Mouse (Mus musculus): ENCODE measurements at regions not wholly inside any gene's neighbourhood (a gene's known extent, or its start where the extent isn't known, plus 50 kb on each side); places are given as distances from the start of the nearest gene placed in this dataset.

DNA sequence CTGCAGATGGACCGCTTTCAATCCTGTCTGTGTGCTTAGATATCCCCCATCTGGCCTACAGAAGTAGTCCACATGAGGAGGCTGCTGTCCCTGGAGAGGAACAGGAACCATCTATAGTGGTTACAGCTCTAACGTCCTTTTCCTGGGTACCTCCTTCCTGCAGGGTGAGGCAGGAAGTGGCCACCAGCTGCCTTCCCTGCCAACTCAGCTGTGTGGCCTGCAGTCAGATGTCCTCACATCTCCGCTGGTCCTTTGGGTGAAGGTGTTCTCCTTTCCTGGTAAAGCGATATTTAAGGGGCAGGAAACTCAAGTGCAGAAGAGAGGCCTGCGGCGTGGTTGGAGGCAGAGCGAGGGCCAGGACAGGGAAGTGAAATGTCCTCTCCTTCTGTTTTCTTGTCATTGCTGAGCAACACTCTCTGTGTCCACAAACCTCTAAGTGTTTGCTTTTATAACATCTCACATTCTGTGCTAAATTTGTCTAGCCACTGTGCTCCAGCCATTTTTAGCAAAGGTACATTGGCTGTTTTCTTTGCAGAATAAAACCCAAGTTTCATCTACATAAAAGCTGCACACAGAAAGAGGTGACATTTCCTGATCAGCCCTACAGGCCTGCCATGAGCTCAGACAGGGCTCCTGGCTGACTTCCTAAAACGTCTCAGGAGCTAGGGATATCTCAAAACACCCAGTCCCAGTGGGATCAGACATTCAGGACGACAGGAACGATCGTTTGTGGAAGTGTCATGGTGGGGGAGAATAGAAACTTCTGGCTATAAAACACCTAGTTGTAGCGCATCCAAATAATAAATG is 164.4 kb upstream of the Irf2bp2 start:
- H3K36me3 ChIP-seq (replicated peaks; ENCODE audit: control insufficient read depth, insufficient read depth): no peaks in the 10 kb centered on the region
- H3K4me2 ChIP-seq (replicated peaks): no peak overlapping the region
- no peak overlapping the region for H3K9ac ChIP-seq
- no peaks in the 10 kb centered on the region for H3K27me3 ChIP-seq (ENCODE audit: control insufficient read depth, insufficient read depth, low read length)
- no peaks in the 10 kb centered on the region for H3K9me3 ChIP-seq (ENCODE audit: control insufficient read depth, low read length)
- ATAC-seq (ENCODE audit: low FRiP score) (no peak), DNase-seq (ENCODE audit: low spot score) (no peak)
- 81% methylated on average over 12 of the region's 12 CpGs for WGBS
- H3K27ac ChIP-seq: no peak overlapping the region
- 0 out of 2 replicates have a peak, but pooled peaks cover 8% of the 10 kb centered on the region for H3K4me1 ChIP-seq (replicated peaks; ENCODE audit: control insufficient read depth, insufficient read depth, low read length)
- H3K4me3 ChIP-seq (replicated peaks; ENCODE audit: low read length): no peak overlapping the region

DNA sequence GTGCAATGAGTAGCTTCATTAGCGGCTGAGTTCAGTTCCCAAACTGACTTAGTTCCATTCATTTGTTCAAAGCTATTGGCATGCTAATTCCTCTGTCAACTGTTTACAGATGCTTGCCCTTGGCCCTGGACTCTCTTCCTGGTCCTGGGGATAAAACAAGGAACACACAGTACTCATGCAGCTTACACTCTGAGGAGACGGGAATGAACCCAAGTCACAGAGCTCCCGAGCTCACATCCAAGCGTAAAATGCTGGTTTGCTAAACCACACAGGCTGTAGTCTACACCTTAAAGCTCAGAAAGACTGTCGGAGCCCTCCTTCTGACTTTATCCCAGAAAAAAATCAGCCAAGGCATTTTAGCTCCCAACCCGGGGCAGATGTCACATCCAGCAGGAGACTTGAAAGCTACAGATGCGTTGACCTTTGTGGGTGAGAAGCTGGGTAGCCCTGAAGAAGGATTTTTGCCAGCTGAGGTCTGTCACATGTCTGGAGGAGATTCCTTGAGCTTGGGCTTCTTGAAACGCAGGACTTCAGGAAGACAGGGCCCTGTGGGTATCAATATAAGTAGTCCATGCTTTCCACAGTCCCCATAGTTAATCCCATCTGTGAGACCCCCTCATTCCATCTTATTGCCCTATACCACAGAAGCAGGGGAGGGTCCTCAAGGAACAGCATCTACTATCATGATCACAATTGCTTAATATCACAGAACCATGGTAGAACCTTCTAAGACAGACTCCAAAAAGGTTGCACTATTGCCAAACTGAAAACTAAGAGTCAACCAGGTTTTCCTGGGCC is 162.7 kb upstream of the Irf2bp2 start:
- H3K9me3 ChIP-seq (ENCODE audit: control insufficient read depth, low read length): no peaks in the 10 kb centered on the region
- DNase-seq (ENCODE audit: low spot score): no peak
- 75% methylated on average over 8 of the region's 8 CpGs for WGBS
- H3K4me3 ChIP-seq (replicated peaks; ENCODE audit: low read length): no peak overlapping the region
- no peaks in the 10 kb centered on the region for H3K36me3 ChIP-seq (replicated peaks; ENCODE audit: control insufficient read depth, insufficient read depth)
- no peak for ATAC-seq (ENCODE audit: low FRiP score)
- no peaks in the 10 kb centered on the region for H3K27me3 ChIP-seq (ENCODE audit: control insufficient read depth, insufficient read depth, low read length)
- no peak overlapping the region for H3K4me2 ChIP-seq (replicated peaks)
- no peak overlapping the region for H3K9ac ChIP-seq
- peaks cover 8% of the 10 kb centered on the region; the same call in 1 of the 2 replicates for H3K4me1 ChIP-seq (replicated peaks; ENCODE audit: control insufficient read depth, insufficient read depth, low read length)
- H3K27ac ChIP-seq: no peak overlapping the region

DNA sequence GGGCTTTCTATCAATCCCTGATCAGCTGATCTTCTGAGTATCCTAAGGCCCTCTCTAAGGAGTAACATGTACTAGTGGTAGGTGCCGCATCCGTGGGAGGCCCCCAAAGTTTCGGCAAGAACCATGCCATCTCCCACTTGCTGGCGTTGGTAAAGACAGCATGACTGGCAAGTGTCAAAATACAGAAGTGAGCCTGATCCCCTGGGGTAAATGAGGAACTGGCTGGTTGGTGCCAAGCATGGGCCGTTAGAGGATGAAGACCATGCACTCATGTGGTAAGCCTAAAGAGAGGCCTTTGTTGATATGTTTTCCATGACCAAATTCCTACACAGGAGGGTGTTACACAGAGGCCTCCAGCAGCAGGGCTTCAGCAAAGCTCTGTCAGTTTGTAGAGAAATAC is 161.9 kb upstream of the Irf2bp2 start:
- Histone ChIP-seq H3K4me2 (replicated peaks) (no peak overlapping the region), H3K27ac (no peak overlapping the region), H3K4me1 (replicated peaks; ENCODE audit: control insufficient read depth, insufficient read depth, low read length) (peaks cover 8% of the 10 kb centered on the region; the same call in 1 of the 2 replicates), H3K4me3 (replicated peaks; ENCODE audit: low read length) (no peak overlapping the region), H3K9ac (no peak overlapping the region), H3K27me3 (ENCODE audit: control insufficient read depth, insufficient read depth, low read length) (no peaks in the 10 kb centered on the region), H3K9me3 (ENCODE audit: control insufficient read depth, low read length) (no peaks in the 10 kb centered on the region), H3K36me3 (replicated peaks; ENCODE audit: control insufficient read depth, insufficient read depth) (no peaks in the 10 kb centered on the region)
- DNase-seq (ENCODE audit: low spot score) (no peak), ATAC-seq (ENCODE audit: low FRiP score) (no peak)
- 88% methylated on average over 5 of the region's 5 CpGs for WGBS

DNA sequence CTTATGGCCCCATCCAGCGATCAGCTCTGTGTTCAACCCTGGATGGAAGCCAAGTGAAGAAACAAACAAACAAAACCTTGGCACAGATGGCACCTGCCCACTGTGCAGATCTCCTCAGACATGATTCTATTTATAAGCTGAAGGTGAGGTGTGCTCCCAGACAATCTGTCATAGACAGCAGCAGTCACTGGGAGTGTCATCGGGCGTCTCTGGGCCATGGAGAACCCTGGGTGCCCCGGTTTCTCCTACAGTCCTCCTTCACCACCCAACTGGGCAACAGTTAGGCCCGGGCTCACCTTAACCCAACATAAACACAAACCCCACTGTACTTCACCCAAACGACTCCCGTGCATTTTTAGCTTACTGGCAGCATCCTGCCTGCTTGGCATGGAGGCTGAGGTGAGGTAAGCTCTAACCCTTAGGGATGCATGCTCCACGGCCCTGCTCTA is 160.6 kb upstream of the Irf2bp2 start:
- peak overlapping the region; percentile 66; the same call in 1 of the 2 replicates for H3K27ac ChIP-seq
- no peak for DNase-seq (ENCODE audit: low spot score)
- no peak overlapping the region for H3K4me2 ChIP-seq (replicated peaks)
- 72% methylated on average over 8 of the region's 8 CpGs for WGBS
- no peaks in the 10 kb centered on the region for H3K9me3 ChIP-seq (ENCODE audit: control insufficient read depth, low read length)
- H3K36me3 ChIP-seq (replicated peaks; ENCODE audit: control insufficient read depth, insufficient read depth): no peaks in the 10 kb centered on the region
- no peaks in the 10 kb centered on the region for H3K27me3 ChIP-seq (ENCODE audit: control insufficient read depth, insufficient read depth, low read length)
- H3K4me1 ChIP-seq (replicated peaks; ENCODE audit: control insufficient read depth, insufficient read depth, low read length): peaks cover 8% of the 10 kb centered on the region; the same call in 1 of the 2 replicates
- ATAC-seq (ENCODE audit: low FRiP score): no peak; the same call in 1 of the 2 replicates
- H3K4me3 ChIP-seq (replicated peaks; ENCODE audit: low read length): no peak overlapping the region
- H3K9ac ChIP-seq: no peak overlapping the region

DNA sequence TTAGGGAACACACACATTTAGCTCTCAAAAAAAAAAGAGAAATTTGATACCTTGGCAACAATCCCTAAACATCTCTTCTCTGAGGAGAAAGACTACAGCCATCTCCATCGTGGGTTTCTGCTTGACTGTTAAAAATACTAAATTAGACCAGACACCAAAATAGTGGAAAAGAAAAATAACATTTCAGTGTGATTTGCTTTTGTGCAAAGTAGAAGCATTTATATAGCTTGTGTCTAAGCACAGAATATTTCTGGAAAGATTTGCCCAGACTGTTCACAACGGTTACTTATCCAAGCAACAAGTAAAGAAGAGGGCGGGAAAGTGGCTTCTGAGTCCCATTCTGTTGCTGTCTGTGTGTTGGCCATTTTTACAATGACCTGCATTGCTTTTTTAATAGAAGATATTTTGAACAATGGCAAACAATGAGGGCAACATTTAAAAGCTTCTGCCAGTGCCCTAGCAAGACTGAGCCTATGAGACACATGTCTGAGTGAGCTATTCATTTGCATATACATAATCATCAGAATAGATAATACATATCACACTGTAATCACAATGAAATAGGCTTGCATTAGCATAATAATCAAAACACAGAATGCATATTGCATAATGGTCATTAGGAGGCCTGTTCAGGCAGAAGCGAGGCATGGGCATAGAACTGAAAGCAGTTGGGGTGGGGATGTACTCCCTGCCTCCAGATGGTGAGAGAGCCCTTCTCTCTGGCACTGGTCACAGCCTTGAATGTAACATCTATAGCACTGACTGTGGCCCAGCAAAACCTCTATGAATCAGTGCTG is 159.5 kb upstream of the Irf2bp2 start:
- H3K27me3 ChIP-seq (ENCODE audit: control insufficient read depth, insufficient read depth, low read length): no peaks in the 10 kb centered on the region
- H3K4me3 ChIP-seq (replicated peaks; ENCODE audit: low read length): no peak overlapping the region
- no peak overlapping the region for H3K4me2 ChIP-seq (replicated peaks)
- no peaks in the 10 kb centered on the region for H3K36me3 ChIP-seq (replicated peaks; ENCODE audit: control insufficient read depth, insufficient read depth)
- no peaks in the 10 kb centered on the region for H3K9me3 ChIP-seq (ENCODE audit: control insufficient read depth, low read length)
- ATAC-seq (ENCODE audit: low FRiP score): peak; percentile 77
- no peak overlapping the region for H3K9ac ChIP-seq
- peaks cover 8% of the 10 kb centered on the region; the same call in 1 of the 2 replicates for H3K4me1 ChIP-seq (replicated peaks; ENCODE audit: control insufficient read depth, insufficient read depth, low read length)
- peak overlapping the region; percentile 66 for H3K27ac ChIP-seq
- 56% methylated on average over 4 of the region's 4 CpGs for WGBS
- peak; percentile 51 for DNase-seq (ENCODE audit: low spot score)

DNA sequence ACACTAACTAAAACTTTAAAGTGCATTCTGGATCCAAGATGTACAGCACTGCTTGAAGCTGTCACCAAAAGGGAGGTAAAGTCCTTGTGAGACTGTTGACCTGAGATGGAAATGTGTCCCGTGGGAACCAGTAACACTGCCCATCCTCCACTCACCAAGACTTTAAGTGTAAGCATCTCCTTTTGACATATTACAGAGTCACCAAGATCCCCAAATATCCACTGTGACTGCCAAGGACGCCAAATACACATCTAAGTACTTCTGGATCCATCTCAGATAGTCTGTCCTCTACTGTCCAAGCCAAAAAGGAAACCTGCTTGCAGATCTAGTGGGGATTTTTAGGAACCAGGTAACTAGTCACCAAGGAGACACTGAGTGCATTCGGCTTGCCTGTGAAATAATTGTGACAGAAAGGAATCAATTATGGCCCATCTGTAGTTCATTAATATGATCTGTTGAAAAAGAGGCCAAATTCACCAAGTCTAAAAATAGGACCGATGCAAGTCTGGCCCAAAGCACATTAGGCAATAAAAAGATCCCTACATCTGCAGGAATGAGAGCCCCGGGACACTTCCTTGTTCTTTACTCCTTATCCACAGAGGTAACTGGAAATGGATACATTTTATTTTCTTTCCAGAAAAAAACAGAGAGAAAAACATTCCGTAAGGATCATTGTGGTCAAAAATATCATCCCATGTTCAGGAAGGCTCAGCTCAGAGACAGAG is 157.8 kb upstream of the Irf2bp2 start:
- DNase-seq (ENCODE audit: low spot score) (no peak), ATAC-seq (ENCODE audit: low FRiP score) (no peak)
- no peak overlapping the region for H3K4me2 ChIP-seq (replicated peaks)
- H3K27me3 ChIP-seq (ENCODE audit: control insufficient read depth, insufficient read depth, low read length): no peaks in the 10 kb centered on the region
- H3K36me3 ChIP-seq (replicated peaks; ENCODE audit: control insufficient read depth, insufficient read depth): no peaks in the 10 kb centered on the region
- peaks cover 8% of the 10 kb centered on the region; the same call in 1 of the 2 replicates for H3K4me1 ChIP-seq (replicated peaks; ENCODE audit: control insufficient read depth, insufficient read depth, low read length)
- WGBS: 74% methylated on average over 6 of the region's 6 CpGs
- H3K27ac ChIP-seq: no peak overlapping the region; the same call in 1 of the 2 replicates
- no peak overlapping the region for H3K4me3 ChIP-seq (replicated peaks; ENCODE audit: low read length)
- no peaks in the 10 kb centered on the region for H3K9me3 ChIP-seq (ENCODE audit: control insufficient read depth, low read length)
- no peak overlapping the region for H3K9ac ChIP-seq

DNA sequence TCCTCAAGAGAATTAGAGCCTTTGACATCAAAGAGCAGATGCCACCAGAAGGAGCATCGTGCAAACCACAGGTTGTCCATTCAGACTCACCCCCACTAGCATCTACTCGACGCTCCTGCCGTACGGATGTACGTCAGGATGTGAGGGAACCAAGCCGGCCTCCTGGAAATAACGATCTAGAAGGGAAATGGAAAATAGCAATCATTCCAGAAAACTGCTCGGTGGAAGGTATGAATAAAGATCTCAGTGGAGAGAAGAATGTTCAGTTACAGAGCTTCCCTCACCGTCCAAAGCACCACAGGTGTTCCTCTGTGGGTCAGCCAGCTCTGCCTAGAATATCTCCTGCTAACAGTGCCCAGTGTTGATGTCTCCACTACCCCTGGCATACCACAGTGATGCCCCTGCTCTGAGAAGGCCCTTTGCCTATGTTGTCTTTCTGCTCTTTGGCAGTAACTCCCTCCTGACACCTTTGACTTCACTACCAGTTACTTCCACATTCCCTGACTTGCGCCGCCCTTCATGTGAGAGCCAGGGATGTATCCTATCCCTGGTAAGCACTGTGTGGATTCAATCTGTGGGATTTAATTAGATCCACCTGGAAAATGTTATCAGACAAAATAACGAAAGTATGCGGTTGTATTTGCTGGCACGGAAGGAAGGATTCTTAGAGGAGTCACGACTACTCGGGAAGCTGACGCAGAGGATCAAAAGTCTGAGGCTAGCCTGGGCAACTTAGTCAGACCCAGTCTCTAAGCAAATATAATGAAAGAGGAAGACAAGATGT is 152.4 kb upstream of the Irf2bp2 start:
- DNase-seq (ENCODE audit: low spot score) (no peak), ATAC-seq (ENCODE audit: low FRiP score) (no peak)
- 82% methylated on average over 18 of the region's 18 CpGs for WGBS
- Histone ChIP-seq H3K27ac (no peak overlapping the region), H3K9ac (no peak overlapping the region), H3K4me1 (replicated peaks; ENCODE audit: control insufficient read depth, insufficient read depth, low read length) (no peaks in the 10 kb centered on the region), H3K4me2 (replicated peaks) (no peak overlapping the region), H3K9me3 (ENCODE audit: control insufficient read depth, low read length) (no peaks in the 10 kb centered on the region), H3K27me3 (ENCODE audit: control insufficient read depth, insufficient read depth, low read length) (no peaks in the 10 kb centered on the region), H3K4me3 (replicated peaks; ENCODE audit: low read length) (no peak overlapping the region), H3K36me3 (replicated peaks; ENCODE audit: control insufficient read depth, insufficient read depth) (no peaks in the 10 kb centered on the region)

DNA sequence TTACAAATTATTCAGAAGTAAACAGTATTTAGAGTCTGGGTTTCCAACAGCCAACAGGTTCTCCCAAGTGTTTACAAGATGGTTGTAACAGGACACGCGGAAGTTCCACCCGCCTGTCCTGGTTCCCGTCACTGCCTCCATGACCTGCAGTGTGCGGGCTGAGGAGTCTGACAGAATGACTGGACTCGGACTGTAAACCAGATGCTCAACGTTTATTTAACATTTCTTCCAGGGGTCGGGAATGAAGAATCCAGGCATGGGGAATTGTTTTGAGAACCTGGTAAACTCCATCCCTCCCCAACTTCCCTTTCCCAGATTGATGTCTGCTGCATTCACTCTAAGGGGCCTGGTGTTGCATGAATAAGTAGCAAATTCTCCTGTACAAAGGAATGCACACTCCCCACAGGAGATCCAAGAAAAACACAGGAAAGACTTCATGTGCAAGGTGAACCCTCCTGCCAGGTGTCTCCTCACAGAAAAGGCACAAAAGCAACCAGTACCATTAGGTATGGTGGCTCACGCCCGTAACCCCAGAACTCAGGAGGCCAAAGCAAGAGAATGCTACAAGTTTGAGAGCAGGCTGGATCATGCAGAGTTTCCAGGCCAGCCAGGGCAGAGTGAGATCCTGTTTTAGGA is 151.1 kb upstream of the Irf2bp2 start:
- Histone ChIP-seq H3K27ac (no peak overlapping the region), H3K4me1 (replicated peaks; ENCODE audit: control insufficient read depth, insufficient read depth, low read length) (no peaks in the 10 kb centered on the region), H3K9ac (no peak overlapping the region), H3K4me3 (replicated peaks; ENCODE audit: low read length) (no peak overlapping the region), H3K36me3 (replicated peaks; ENCODE audit: control insufficient read depth, insufficient read depth) (no peaks in the 10 kb centered on the region), H3K27me3 (ENCODE audit: control insufficient read depth, insufficient read depth, low read length) (no peaks in the 10 kb centered on the region), H3K4me2 (replicated peaks) (no peak overlapping the region), H3K9me3 (ENCODE audit: control insufficient read depth, low read length) (no peaks in the 10 kb centered on the region)
- no peak for DNase-seq (ENCODE audit: low spot score)
- ATAC-seq (ENCODE audit: low FRiP score): no peak
- 80% methylated on average over 10 of the region's 10 CpGs for WGBS

Measured in hindbrain, embryonic 14.5 days (tissue).